Mouse (Mus musculus): ENCODE measurements around the gene Dop1b. TPM values are rescaled to one million over a fixed set of nuclear protein-coding genes. Genes with fewer than 3 reads are reported as not detected.

Gene Dop1b
- total RNA-seq, 2 experiments from 2014 or later, result 28.6 to 48.7 TPM

DNA sequence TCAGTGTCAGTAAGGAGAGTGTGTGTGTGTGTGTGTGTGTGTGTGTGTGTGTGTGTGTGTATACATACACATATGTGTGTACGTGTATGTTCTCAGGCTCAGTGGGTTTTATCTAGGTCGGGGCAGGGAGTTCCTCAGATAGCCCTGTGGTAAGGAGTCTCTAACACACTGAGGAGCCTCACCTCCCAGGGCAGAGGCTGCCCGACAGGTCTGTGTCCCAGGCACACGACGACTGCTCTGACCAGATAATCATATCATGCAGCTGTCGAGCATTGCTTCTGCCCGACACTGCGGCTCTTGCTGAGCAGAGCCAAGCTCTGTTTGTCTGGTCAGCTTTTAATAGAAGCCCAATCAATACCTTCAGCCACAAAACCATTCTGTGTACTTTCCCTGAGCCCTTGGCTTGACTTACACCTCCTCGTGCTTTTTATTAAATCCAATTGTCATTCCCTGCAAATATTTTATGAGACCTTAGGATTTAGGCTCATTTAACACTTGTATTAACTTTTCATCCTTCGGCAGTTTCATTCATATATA is 33.2 kb downstream of the Dop1b start:
- no peak for DNase-seq
- TF ChIP-seq CTCF (IDR thresholded peaks at IDR 0.05), result no peak
- H3K4me3 ChIP-seq, result no peak overlapping the region
- H3K27ac ChIP-seq, result no peak overlapping the region; the same call in 1 of the 2 replicates
- intact Hi-C loops (cut with DNase I), result no loop called here

DNA sequence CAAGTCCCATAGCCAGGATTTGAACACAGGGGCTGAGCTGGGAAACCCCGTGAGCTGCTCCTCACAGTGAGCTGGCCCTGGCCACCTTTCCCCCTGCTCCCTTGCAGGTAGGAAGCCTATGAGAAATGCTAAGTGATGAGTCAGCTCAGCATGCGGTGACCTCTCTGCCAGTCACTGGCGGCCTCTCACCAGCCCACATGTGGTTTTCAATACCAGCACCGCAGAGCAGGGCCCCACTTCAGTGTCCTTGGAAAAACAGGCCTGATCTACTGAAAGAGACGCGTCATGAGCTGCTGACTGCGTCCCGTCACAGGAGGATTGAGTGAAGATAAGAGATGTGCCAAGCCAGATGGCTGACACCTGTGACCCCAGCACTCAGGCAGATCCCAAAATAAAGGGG is 34.7 kb downstream of the Dop1b start:
- intact Hi-C loops (cut with DNase I), result no loop called here
- H3K27ac ChIP-seq, result no peak overlapping the region
- H3K4me3 ChIP-seq, result no peak overlapping the region
- no peak for TF ChIP-seq CTCF (IDR thresholded peaks at IDR 0.05)
- DNase-seq, result no peak

DNA sequence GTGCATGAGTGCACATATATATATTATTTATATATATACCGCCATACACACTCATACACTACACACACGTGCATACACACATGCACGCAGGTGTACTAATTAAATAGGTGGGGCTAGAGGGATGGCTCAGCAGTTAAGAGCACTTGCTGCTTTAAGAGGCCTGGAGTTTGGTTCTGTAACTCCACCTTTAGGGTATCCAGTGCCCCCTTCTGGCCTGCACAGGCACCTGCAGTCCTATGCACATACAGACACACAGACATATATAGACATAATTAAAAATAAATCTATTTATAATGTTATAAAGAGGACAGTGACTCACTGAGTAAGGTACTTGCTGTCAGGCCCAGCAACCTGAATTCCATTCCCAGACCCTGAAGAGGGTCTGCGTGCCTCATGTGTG is 35.3 kb downstream of the Dop1b start:
- H3K4me3 ChIP-seq, result no peak overlapping the region
- intact Hi-C loops (cut with DNase I), result no loop called here
- H3K27ac ChIP-seq, result no peak overlapping the region
- DNase-seq, result no peak
- peak; percentile 74 for TF ChIP-seq CTCF (IDR thresholded peaks at IDR 0.05)

DNA sequence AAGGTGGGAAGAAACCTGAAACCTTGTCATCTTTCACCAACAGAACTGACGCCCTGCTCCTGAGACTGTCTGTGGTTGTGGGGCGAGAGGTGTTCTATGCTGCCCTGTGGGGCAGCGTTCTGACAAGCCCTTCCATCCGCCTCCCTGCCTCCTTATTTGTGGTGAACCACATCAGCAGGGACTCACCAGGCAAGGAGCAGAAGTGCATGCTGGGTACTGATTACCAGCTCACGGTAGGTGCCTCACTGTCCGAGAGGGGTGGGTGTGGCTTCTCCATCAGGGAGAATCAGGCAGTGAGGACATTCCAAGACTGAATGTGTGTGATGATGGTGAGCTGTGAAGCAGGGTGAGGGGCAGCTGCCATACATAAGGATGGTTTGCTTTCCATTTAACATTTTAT is 35.7 kb downstream of the Dop1b start:
- no peak for DNase-seq
- intact Hi-C loops (cut with DNase I), result no loop called here
- Histone ChIP-seq H3K4me3 (no peak overlapping the region), H3K27ac (no peak overlapping the region)
- TF ChIP-seq CTCF (IDR thresholded peaks at IDR 0.05), result no peak

DNA sequence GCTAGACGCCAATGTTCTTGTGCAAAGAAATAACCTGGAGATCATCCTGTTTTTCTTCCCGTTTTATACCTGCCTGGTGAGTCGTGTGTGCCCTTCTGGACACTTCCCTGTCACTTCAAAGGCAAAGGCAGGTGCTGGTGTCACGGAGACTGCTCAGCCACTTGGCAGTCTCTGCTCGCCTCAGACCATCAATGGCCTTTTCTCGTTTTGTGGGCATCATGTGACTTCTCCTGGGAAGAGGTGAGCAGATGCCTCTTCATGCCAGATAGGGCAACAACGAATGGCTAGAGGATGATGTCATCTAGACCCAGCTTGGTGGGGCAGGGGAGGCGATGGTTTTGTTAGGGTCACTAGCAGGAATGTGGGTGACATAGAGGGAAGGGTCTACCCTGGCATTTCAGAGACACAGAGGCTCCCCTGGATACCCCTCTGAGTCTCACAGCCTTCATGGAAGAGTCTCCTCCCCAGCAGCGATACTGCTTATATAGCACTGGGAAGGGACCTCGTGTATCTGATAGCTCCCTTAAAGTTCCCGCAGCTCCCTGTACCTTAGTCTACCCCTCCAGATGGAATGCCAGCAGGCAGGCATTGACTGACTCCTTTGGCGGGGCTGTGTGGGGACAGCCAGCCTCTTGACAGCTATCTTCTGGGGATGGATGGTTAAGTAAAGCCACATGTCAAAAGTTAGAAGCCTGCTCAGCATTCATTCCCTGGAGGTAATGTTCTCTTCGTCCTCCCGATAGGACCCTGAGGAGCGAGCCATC is 37.6 kb downstream of the Dop1b start:
- no peak for TF ChIP-seq CTCF (IDR thresholded peaks at IDR 0.05)
- H3K4me3 ChIP-seq, result no peak overlapping the region
- DNase-seq, result no peak
- intact Hi-C loops (cut with DNase I), result no loop called here
- H3K27ac ChIP-seq, result no peak overlapping the region

DNA sequence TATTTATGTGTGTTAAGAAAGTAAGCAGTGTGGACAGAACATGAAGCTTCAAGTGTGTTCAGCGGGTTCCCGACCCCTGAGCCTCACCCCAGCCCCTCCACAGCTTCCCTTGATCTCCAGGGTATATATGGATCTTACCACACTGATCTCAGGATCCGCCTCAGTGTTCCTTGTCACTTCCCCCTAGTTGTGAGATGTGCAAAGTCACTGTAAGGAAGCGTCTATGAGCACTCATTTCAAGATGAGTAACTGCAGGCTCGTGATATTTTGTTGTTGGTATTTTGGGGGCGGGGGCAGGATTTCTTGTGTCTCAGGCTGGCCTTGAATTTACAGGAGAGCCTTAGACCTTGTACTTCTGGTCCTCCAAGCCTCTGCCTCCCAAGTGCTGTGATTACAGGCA is 38.8 kb downstream of the Dop1b start:
- intact Hi-C loops (cut with DNase I), result no loop called here
- no peak overlapping the region for H3K27ac ChIP-seq
- DNase-seq, result no peak
- no peak for TF ChIP-seq CTCF (IDR thresholded peaks at IDR 0.05)
- H3K4me3 ChIP-seq, result no peak overlapping the region

DNA sequence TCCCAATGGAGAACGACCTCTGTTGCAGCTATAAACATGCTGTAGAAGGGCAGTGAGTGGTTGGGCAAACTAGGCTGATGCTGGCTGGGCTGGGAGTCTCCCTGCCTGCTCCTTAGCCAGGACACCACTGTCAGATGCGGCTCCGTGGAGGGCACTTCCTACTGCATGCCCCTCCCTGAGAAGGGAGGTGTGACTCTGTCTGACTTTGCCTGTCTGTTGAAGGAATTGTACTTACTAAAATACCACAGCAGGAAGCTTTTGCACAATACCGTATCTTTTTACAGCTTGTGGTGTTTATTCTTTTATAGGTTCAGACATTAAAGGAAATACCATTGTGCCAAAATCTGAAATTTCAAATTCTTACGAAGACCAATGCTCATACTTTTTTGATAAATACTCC is 40.1 kb downstream of the Dop1b start:
- no peak for DNase-seq
- no peak for TF ChIP-seq CTCF (IDR thresholded peaks at IDR 0.05)
- intact Hi-C loops (cut with DNase I), result no loop called here

DNA sequence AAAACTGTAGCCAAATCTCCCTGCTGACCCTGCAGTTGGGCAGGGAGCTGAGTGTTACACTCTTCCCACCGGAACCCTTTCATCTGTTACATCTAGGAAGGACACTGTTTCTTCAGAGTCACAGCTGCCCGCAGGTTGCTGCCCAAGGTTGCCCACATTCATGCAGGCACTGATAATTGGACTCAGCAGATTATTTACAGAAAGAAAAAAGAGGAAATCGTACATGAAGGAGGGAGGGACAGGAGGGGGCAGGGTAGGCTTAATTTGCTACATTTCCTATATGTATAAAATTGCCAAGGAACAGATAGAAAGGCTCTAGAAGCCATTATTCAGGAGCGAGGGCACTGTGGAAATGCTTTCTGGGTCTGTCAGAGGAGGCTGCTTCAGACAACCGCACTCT is 44.9 kb downstream of the Dop1b start:
- Histone ChIP-seq H3K4me3 (no peak overlapping the region), H3K27ac (no peak overlapping the region)
- DNase-seq, result no peak
- no peak for TF ChIP-seq CTCF (IDR thresholded peaks at IDR 0.05)
- intact Hi-C loops (cut with DNase I), result no loop called here

More for the DNA sequence above, 40.1 kb downstream of the Dop1b start:
- Histone ChIP-seq H3K27ac (no peak overlapping the region), H3K4me3 (no peak overlapping the region)

DNA sequence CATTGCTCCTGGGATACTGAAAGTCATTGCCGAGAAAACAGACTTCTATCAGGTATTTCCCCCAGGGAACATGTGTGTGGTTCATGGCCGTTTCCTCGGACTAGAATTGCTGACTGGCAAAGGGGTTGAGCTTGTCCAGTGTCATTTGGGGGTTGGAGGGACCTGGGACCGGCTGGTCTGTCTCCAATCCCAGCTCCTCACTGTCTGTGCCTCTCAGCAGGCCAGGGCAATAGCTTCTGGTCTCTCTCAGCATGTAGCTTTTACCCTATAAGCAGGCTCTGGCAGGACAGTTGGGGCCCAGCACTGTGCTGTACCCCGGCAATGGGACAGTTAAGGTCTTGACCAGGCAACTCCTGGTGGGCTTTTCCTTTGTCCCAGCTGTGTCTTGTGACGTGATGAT is 51.7 kb downstream of the Dop1b start:
- H3K27ac ChIP-seq, result no peak overlapping the region
- intact Hi-C loops (cut with DNase I), result loop anchor here (10.0 kb wide), 1 partner anchor 79 kb away; the partner anchor contains the start of gene Cbr3
- DNase-seq, result no peak
- no peak for TF ChIP-seq CTCF (IDR thresholded peaks at IDR 0.05)
- no peak overlapping the region for H3K4me3 ChIP-seq

DNA sequence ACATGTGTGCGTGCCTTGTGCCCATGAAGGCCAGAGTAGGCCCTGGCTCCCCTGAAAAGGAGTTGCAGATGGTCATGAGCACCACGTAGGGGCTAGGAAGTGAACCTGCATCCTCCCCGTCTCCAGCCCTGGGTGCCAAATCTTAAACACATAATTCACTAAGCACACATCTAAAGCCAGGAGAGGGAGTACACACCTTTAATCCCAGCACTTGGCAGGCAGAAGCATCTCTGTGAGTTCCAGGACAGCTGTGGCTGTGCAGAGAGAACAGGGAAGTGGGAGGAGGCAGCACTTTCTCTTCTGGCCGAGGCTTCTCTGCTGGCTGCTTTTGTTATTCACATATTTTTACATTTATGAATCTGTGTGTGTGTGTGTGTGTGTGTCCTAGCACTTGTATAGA is 52.9 kb downstream of the Dop1b start:
- intact Hi-C loops (cut with DNase I), result loop anchor here (10.0 kb wide), 1 partner anchor 80 kb away; the partner anchor contains the start of gene Cbr3
- H3K27ac ChIP-seq, result no peak overlapping the region
- no peak for TF ChIP-seq CTCF (IDR thresholded peaks at IDR 0.05)
- DNase-seq, result no peak
- no peak overlapping the region for H3K4me3 ChIP-seq

DNA sequence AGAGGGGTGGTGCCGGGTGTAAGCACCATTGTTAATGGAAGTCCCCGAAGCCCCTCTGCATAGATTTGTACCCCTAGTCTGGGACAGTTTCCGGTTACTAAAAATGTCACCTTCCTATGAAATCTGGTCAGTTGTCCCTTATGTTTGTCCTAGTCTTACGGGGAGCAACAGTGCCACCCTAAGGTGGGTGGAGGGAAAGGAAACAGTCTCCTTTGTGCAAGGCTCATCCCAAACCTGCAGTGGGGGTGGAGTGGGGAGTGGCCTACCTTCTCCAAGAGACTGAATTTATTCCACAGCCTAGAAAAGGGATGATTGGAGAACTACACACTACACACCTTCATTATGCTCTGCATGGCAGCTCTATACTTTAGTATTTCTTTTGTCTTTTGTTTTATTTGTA is 55.3 kb downstream of the Dop1b start:
- DNase-seq, result peak; percentile 49
- H3K27ac ChIP-seq, result no peak overlapping the region
- peak; percentile 71 for TF ChIP-seq CTCF (IDR thresholded peaks at IDR 0.05)
- intact Hi-C loops (cut with DNase I), result loop anchor here (10.0 kb wide), 1 partner anchor 82 kb away; the partner anchor contains the start of gene Cbr3
- H3K4me3 ChIP-seq, result no peak overlapping the region

DNA sequence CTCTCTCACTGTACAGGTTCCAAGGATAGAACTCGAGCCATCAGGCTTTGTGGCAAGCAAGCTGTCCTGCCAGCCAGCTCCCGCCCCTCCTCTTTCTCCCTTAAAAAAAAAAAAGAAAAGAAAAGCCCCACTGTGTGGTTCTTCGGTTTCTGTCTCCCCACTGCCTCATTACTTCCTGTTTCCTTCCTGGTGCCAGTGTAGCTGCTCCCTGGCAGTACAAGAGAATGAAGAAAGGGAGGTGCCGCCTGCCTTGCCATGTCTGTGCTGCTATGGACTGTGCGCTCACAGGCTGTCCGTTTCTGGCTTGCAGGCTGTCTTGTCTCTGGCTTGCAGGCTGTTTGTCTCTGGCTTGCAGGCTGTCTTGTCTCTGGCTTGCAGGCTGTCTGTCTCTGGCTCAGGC is 55.8 kb downstream of the Dop1b start:
- TF ChIP-seq CTCF (IDR thresholded peaks at IDR 0.05), result no peak
- intact Hi-C loops (cut with DNase I), result loop anchor here (10.0 kb wide), 1 partner anchor 83 kb away; the partner anchor contains the start of gene Cbr3
- no peak overlapping the region for H3K4me3 ChIP-seq
- DNase-seq, result no peak
- no peak overlapping the region for H3K27ac ChIP-seq

DNA sequence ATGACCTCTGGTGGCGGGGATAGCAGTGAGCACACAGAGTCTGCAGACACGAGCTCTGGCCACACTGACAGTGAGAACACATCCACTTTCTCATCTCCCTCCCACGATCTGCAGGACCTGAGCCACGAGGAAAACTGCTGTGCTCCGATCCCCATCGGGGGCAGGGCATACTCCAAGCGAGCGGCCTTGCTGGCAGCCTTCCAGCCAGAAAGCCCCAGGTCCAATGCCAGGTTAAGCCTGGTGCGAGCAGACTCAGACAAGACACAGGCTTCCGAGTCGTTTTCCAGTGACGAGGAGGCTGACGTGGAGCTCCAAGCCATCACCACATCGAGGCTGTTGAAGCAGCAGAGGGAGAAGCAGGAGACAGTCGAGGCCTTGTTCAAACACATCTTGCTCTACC is 57.9 kb downstream of the Dop1b start:
- Histone ChIP-seq H3K27ac (no peak overlapping the region), H3K4me3 (no peak overlapping the region)
- DNase-seq, result peak; percentile 47
- peak; percentile 18; the same call in 1 of the 2 replicates for TF ChIP-seq CTCF (IDR thresholded peaks at IDR 0.05)
- intact Hi-C loops (cut with DNase I), result loop anchor here (10.0 kb wide), 1 partner anchor 85 kb away; the partner anchor contains the start of gene Cbr3

Measured in gastrocnemius, adult 2 months (tissue).